Mouse (Mus musculus) layer of hippocampus, postnatal 25 days (tissue): Measurements from ENCODE around the gene Ctsf. TPM values are rescaled to one million over a fixed set of nuclear protein-coding genes. Genes with fewer than 3 reads are reported as not detected.
A peak's percentile ranks its signal among the peaks of the same experiment; 100 is the strongest.
"Not testable (repeated sequence)": the region's sequence is repeated elsewhere in the genome, so short reads cannot be mapped to it uniquely, and the experiment has no call there.

Source experiments
- DNase-seq, 2 experiments: peaks; one replicate each; pipeline ENCODE4 v3.0.0; 2022; ENCODE audit warnings: mixed read lengths in 2 of 2, low spot score in 1 of 2; ENCODE audit errors: extremely low spot score in 1 of 2
- total RNA-seq, 2 experiments: library from RNA; stranded (reverse); gene quantifications; 2 replicates each; pipeline ENCODE4 v1.2.3; 2021

Gene Ctsf
- 100 to 1,000 TPM; 113 to 118 TPM for total RNA-seq

DNA sequence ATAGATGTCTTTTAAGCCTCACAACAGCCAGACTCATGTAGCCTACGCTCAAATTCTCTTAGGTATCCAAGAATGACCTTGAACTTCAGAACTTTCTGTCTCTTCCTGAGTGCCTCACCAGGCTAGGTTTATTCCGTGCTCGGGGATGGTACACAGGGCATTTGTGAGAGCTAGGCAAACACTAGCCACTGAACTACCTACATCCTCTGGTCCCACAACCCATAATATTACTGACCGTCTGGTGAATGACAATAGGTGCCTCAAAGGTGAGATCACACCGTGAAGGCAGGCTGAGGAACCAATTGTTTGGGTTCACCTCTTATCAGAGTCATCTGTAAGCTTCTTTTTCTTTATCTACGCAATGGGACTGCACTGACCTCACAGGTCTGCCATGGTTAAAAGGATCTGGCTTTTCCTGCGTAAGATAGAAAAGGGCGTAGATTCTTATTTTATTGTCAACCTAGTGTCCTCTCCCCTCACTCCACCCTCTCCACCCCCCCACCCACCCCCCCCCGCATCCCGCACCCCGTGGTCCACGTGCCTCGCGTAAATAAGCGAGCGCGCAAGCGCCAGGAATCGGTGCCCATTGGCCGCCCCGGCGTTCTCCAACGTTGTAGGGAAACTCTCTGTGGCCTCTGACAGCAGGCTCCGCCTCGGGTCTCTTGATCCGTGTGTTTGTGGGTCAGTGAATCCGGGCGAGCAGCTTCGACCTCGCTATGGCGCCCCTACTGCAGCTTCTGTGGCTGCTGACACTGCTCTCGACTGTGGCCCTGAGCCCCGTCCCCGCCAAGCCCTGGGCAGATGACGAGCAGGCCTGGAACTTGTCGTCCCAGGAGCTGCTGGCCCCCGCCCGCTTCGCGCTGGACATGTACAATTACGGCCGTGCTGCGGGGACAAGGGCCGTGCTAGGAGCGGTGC lies at the start of gene Ctsf:
TSS of gene Ctsf (plus strand) at position 579 of the 918 bp plus-strand sequence.
- DNase-seq, result peak; percentile 81 to 84

- no peak for DNase-seq
These were observed 44.6 kb upstream of the Ctsf start for GRCm38 (mm10) chr19:4810309-4810708.

DNA sequence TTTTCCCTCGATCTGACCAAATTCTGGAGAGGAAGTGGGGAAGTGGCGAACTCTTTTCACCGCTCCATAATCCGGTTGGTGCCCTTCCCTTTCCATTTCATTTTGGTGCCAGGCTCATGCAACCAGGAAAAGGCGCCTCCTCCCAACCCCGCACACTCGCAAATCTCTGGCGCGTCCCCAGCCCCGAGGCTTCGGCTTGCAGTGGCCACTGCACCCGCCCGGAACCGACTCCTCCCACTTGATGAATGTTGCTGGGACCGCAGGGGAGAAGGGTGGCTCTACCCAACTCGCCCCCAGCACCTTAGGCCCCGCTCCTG lies 44.2 kb upstream of the Ctsf start:
- peak in 1 of 2 experiments; percentile 45 for DNase-seq

DNA sequence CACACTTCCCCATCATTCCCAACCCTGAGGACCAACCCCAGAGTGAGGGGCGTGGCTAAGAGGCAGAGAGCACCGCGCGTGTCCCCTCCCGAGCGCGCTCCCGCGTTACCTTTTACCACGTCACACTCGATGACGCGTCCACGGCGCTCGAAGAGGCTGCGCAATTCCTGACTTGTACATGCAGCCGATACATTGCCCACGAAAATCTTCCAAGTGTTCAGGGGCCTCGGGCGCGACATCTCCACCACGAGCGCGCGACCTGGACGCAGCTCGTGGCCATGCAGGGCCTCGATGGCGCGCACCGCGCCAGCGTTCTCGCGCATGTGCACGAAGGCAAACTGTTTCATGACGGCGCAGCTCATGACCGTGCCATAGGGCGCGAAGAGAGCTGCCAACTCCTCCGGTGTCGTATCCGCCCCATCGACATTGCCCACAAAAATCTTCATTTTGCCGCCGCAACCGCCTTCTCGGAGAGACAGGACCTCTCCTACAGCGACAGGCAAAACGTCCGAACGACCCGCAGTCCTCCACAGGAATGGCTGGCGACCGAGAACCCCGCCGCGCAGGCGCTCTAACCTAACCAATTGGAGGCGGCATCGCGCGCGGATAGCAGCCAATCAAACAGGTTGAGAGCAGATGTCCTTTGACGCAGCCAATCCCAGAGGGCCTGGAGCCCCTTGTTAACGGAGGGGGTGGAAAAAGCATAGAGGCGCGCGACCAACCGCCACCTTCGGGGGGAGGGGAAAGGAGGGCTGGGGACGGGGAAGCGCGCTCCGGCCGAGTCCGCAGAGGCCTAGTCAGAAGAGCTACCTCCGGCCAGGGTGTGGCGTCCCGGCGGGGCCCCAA lies 43.6 kb upstream of the Ctsf start, which contains the start of the genes Gm21992 and Rbm14:
TSS of gene Gm21992 (minus strand) at position 550 of the 846 bp plus-strand sequence.
TSS of gene Rbm14 (minus strand) at position 572 of the 846 bp plus-strand sequence.
- DNase-seq, result peak; percentile 91 to 98

GRCm38 (mm10) chr19:4811909-4812242 lies 43.1 kb upstream of the Ctsf start:
- DNase-seq, result no peak

GRCm38 (mm10) chr19:4812334-4812949 lies 42.5 kb upstream of the Ctsf start:
- not testable (repeated sequence) for DNase-seq

GRCm38 (mm10) chr19:4813015-4813414 lies 41.9 kb upstream of the Ctsf start:
- no peak for DNase-seq

GRCm38 (mm10) chr19:4817182-4817835 lies 37.6 kb upstream of the Ctsf start:
- no peak for DNase-seq

DNA sequence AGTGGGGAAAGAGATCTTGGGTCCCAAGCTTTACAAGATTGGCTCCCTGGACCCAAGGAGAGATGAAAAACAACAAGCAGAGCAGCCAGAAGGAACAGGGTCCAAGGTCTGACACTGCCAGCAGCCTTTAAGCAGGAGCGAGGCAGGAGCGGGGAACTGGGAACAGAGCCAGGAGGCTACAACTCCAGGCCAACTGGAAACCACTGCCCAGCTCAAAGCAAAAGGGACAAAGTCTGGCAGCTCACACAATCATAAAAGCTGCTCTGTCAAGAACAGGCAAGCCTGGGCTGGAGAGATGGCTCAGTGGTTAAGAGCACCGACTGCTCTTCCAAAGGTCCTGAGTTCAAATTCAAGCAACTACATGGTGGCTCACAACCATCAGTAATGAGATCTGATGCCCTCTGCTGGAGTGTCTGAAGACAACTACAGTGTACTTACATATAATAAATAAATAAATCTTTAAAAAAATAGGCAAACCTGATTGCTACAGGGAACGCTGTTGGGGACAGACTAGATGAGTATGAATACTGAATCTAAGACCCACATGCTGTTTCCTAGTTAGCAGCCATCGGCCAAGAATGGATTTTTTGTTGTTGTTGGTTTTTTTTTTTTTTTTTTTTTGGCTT lies 34.1 kb upstream of the Ctsf start:
- peak; percentile 28 to 62 for DNase-seq

DNA sequence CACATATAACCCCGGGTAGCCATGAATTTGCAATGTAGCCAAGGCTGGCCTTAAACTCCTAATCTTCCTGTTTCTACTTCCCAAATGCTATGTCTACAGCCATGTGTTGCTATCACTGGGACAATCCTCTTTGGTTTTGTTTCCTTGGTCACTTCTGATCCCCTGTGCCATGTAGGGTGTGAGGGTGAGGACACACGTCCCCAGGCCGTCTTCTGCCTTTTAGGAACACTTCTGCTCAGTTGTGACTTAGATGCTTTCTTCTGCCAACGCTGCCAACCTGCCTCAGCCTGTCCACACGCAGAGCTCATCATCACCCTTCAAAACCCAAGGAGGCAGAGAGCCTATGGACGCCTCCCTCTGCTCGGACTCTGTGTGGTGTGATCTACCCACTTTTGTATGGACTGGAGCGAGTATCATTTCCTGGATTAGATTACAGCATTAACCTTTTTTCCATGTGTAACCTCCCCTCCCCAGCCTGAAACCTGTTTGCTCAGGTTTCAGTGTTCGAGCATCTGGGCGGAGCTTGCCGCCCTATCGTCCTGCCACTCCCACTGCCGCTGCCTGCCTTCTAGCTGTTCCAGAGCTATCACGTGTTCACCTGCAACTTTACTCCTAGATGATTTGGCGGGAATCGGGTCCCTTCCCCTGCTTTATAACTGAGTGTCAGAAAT lies 26.4 kb upstream of the Ctsf start:
- no peak for DNase-seq

GRCm38 (mm10) chr19:4829156-4829555 lies 25.8 kb upstream of the Ctsf start:
- DNase-seq, result peak in 1 of 2 experiments; percentile 55

- no peak for DNase-seq
These were observed 21.0 kb upstream of the Ctsf start for GRCm38 (mm10) chr19:4833977-4834376.

DNA sequence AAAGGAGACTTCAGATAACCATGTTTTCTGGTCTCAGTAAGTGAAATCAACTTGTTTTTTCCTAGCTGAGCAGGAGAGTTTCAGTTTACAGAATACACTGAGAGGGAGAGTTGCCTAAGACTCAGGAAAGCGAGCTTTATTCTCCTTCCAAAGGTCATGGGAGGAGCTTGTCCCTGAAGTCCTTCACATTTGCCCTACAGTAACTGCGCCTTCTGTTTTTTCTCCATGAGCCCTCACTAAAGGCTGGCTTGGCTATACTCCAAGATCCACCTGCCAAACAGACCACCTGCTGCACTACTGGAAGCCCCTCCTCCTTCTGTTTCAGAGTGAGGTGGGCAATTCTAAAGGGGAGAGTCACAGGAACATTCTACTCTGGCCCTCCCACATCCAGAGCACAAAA lies 18.8 kb upstream of the Ctsf start:
- DNase-seq, result no peak

DNA sequence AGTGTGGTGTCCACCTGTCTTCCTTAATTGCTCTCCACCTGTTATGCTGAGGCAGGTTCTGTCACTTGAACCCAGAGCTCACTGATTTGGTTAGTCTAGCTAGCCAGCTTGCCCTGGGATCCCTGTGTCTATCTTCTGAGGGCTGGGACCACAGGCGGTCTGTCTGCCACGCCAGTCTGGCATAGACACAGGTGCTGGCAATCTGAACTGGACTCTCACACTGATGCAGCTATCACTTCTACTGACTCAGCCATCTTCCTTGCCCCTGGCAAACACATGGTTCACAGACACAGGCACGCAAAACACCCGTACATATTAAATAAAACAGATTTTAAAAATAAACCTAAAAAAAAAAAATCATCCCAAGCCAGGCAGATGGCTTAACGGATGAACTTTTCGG lies 17.9 kb upstream of the Ctsf start:
- no peak for DNase-seq

GRCm38 (mm10) chr19:4838526-4839140 lies 16.3 kb upstream of the Ctsf start:
- no peak for DNase-seq

- DNase-seq, result peak; percentile 78 to 91
These were observed 15.8 kb upstream of the Ctsf start, which contains the start of the genes Ccs and Ccdc87 for GRCm38 (mm10) chr19:4839149-4839548. TSS of gene Ccs (minus strand) at chr19:4839332. TSS of gene Ccdc87 (plus strand) at chr19:4839366.

DNA sequence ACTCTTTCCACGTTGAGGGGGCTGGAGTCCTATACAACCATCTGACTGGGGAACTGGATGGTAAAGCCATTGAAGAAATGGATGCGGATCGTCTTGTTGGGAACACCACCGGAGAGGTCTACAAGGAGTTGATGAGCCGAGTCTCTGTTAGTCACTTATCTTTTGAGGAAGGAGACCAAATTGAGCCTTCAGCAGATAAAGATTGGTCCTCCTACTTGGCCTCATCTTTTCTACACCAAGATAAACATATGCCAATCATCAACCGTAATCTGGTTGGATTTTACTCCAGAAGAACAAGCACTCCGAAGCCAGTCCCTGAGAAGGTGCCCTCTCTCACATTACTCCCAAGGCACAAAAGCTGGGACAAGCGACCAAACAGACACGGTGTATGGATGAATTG lies 14.1 kb upstream of the Ctsf start:
- DNase-seq, result no peak

GRCm38 (mm10) chr19:4842611-4843010 lies 12.3 kb upstream of the Ctsf start:
- DNase-seq, result no peak

DNA sequence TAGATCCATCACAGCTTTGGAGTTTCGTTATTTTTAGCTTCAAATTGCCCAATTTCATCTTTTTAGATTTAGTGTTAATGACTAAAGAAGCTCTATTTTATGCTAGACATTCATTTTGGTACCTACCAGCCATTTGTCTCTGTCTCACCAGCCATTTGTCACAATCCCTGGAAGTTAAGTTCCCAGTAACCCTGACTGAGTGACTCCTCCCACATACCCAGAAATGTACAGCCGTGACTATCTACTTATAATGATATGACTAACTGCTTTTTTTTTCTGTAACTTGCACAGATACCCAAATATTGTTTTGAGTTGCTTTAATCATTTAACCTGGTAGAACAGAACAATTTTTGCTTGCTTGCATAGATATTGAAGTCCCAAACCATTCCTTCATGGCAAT lies 9.1 kb upstream of the Ctsf start:
- no peak for DNase-seq
